Mouse (Mus musculus) spleen, postnatal 10 days (tissue): ENCODE measurements around the gene Mapk8.

ENCODE experiments used
- DNase-seq, 2 experiments: peaks; one replicate each; pipeline ENCODE4 v3.0.0; 2021 to 2022; ENCODE audit warnings: low spot score in 2 of 2

The Mapk8 gene

DNA sequence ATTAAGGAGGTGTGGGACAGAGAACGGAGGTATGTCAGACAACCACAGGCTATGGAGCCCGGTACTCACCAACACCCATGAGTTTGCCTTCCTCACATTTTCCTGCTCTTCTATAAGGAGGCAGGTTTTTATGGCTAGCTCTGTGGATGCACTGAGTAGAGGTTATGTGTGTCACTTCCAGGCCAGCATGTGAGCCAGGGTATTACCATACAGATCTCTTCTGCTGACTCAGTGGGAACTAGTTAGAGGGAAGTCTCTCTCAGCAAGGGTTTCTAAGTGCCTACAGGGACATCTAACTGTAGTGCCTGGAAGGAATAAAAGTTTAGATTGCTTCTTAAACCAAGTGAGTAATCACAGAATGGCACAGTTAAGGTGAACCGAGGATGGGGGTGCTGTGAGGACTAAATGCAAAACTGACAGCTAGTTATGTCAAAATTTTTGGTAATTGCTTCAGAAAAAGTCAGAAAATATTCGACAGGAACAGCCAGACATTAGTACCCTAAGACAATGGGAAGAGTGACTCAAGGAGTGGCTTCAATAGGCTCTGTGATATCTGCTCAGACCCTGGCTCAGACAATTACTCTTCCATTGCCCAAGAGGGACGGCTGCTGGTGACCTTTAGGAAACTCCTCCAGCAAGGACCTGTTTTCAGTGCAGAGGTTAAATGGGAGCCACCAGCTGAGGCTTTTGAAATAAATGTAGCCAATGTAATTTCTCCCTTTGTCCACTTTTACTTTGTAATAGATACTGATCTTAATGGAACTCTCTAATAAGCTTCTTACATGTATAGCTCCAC, 48.7 kb downstream of the Mapk8 start:
- no peak for DNase-seq

DNA sequence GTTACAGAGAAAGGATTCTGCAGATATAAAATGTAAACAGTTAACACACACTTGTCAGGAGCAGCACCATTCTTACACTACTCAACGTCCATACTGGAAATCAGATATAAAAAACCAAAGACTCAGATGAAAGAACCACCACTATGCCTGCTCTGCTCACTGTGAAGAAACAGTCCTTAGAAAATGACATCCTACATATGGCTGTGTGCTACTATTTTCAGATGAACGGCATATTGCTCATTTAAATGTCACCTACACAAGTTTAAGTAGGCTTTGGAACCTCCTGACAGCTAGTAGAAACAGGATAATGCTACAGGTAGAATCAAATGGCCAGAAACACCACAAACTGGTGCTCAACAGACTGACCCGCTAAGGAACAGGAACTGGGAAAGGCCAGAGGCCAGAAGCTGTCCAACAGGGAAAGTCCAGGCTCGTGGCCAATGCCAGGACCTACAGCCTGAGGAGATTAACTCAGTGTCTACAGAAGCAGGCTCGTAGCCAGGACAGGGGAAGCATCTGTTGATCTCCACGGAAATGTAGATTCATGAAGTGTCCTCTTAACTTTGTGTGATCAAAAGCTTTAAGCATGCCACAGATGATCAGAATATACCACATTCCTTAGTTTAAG, 66.0 kb downstream of the Mapk8 start:
- DNase-seq = no peak

DNA sequence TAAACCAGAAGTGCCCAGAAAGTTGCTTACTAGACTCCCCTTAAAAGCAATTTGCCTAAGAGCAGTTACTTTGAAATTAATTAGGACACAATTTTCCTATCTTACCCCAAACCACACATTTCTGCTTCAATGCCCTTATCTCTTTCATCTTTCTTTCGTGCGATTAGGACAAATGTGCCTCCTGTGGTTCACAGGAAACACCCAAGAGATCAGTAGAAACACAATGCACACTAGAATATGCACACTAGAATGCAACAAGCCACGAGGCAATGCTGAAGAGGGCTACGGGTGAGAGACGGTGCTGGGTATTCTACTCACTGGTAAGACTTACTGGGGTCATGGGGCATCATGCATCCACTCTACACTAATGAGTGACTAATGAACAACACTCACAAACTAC, 68.2 kb downstream of the Mapk8 start:
- no peak for DNase-seq

DNA sequence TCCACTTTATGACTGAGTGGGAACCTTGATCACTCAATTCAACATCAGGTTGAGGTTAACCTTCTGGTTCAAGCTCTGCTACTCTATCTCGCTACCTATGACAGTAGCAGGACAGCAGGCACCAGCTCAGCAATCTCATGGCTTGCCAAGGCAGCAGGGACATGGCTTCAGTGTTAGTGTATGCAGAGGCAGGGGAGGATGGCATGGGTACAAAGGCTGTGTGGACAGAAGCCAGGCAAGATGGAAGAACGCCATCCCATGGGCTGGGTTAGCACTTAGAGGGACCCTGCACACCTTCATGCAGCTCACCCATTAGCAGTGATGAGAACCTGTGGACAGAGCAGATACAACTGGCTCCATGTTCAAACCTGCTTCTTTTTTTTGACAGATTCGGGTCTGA, 69.7 kb downstream of the Mapk8 start:
- no peak for DNase-seq

DNA sequence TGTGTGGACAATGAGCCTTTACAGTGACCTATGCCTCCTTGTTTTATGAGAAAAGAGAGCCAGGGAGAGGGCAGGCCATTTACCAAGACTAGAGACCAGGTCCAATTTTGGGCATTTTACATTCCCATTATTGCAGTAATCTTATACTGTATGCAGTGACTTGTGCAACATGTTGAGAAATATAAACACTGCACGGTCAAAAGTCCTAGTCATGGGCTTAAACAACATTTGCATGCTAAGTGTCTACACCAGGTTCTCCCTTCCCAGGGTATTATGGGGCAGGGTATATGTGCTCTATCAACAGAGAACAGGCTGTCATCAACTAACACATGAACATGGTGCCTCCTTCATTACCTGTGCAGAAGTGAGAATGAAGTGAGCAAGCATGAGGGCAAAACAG, 72.9 kb downstream of the Mapk8 start:
- no peak for DNase-seq

DNA sequence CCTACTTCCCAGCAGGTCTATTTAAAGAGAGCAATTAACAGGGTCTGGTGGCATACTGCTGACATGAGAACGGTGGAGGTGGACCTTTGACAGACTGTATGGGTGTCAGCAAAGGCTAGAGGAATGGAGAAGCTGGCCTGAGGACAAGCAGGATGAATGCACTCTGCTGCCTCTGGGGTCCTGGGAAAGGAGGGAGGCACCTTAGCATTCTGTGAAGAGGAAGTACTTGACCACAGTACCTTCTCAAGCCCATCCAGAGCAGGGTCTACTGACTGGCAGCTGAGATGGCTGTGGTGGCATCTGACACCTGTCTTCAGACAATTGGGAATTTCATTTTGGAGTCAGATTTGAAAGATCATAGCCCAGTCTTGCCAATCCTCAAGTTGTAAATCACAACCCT, 73.7 kb downstream of the Mapk8 start:
- no peak for DNase-seq

DNA sequence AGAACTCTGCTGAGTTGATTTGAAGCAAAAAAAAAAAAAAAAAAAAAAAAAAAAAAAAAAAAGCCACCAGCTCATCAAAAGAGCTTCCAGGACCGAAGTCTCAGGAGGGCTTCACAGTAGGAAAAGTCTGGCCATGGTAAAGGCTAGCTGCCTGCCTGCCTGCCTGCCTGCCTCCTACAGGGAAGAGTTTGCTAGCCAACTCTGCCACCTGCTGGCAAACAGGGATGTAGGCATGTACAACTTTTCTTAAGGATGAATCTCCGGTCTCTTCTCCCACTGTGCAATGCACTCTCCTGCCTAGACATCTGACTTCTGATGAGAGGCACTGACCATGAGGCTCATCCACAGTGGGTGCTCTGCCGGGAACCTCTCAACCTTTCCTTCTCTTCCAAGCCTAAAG, 75.7 kb downstream of the Mapk8 start:
- peak in 1 of 2 experiments; percentile 50 for DNase-seq

DNA sequence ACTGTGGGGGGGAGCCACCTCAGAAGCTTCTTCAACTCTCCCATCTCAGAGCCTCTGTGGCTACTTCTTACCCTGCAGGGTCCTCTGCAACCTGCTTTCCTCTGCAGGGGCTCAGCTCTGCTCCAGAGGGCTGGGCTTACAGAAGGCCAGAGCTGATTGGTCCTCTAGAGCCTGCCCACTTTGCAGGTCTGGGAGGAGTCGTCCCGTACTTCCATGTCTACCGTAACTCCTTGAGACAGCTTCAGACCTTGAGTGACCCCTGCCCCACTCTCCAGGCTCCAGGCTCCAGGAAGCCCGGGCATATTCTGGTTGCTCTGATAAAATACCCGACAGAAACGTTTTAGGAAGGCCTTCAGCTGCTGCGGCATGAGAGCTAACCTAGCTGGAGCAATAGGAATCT, 76.9 kb downstream of the Mapk8 start:
- no peak for DNase-seq

DNA sequence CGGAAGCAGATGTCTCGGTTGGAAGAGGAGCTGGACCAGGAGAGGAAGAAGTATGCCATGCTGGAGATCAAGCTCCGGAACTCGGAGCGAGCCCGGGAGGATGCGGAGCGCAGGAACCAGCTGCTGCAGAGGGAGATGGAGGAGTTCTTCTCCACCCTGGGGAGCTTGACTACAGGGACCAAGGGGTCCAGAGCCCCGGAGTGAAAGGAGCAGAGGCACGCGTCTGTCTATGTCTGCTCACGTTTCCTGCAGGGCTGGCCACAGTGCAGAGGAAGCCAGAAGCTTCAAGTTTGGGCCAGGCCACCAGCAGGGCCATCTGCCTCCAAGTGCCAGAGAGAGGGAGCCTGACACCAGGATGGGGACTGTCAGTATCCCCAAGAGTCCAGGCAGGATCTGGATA, 77.6 kb downstream of the Mapk8 start:
- no peak for DNase-seq

DNA sequence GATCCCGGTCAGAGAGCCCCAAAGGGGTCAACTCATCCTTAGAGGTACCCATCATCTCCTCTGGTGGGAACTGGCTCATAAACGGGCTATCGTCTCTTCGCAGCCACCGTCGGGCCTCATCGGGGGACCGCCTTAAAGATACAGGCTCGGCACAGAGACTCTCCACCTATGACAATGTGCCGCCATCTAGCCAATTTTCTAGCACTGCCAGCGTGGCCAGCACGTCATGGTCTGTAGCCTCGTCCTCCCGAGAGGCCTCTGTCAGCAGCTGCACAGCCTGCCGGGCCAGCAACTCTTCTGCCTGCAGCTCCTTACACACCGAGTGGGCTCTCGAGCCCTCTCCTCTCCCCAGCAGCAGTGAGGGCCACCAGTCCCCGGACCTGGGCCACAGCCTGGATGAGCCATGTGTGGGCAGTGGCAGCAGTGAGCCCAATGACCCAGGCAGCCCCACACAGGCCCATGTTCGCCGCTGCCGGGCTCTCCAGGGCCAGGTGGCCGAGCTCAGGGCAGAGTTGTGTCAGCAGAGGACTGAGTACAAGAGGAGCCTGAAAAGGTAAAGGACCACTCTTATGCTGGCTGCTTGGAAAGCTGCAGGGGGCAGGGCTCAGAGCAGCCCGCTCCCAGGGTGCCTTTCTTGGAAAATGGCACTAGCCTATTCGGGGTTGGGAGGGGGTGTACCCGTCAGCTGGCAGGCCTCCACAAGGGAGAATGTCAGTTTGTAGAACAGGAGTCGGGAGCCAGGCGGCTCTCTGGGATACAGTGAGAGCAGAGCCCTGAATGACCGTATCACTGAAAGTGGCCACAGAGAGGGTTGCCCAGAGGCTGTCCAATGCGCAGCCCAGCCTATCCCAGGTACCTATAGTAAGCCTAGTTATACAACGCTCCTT, 79.8 kb downstream of the Mapk8 start:
- DNase-seq = no peak

DNA sequence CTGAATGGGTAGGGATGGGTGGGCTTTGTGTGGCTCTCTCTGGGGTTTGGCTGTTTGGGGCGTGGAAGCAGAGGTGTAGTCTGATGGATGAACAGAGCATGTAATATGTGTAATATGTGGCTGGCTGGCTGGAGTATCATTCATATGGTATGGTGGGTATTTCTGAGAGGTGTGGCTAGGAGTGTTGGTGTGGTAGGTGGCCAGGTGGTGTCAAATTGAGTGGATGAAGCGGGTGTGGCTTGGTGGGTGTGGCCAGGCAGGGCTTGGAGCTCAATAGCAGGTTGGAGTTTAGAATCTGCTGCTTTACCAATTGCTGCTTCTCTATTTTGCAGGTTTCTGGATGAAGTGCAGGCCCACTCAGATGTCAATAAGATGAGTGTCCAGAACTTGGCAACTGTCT, 82.9 kb downstream of the Mapk8 start:
- DNase-seq = no peak

DNA sequence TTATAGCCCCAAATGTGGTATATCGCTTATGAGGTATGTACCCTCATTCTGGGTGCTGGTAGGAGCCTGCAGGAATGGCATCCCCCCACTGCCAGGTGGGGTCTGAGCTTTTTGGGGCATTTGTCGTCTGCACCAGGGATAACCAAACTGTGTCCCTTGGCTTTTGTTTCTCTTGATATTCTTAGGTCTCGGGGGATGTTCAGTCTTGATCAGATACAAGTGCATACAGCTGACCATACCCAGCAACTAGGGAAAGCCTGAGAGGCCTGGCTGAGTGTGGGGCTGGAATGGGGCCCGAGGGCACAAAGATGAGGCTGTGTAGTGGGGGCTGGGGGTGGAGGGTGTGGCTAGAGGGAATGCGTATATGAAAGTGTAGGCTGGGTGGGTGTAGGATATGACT, 83.3 kb downstream of the Mapk8 start:
- no peak for DNase-seq

DNA sequence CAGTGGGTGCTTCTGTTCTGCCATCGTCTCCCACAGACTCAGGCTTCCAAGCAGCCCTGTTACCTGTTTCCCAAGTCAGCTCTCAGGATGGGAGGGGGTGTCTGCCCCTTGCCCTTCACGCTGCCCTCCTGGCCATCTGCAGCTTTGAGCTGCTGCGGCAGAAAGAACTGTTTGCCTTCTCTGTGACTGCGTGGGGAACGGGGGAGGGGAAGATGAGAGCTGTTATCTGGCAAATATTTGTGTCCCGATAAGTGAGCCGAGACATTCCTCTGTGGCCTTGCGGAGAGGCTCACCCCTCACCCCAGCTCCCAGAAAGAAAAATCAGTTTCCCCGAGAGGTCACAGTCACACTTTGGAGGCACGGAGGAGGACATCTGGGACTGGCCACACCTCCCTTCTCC, 84.2 kb downstream of the Mapk8 start:
- no peak for DNase-seq

DNA sequence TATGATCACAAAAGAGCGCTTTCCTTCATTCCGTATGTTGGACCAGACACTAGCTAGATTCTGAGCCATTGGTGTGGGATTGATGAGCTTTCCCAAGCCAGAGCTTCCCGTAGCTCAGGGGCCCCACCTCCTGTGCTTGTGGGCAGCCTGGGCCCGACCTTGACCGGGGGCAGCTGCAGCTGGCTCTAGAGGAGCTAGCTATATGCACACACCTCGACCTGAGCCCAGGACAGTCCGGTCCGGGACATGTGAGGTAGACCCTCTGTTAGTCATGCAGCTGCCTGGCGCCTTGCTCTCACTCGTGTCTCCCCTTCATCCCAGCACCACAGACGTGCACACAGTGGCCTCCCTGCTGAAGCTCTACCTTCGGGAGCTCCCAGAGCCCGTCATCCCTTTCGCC, 84.8 kb downstream of the Mapk8 start:
- DNase-seq = no peak

DNA sequence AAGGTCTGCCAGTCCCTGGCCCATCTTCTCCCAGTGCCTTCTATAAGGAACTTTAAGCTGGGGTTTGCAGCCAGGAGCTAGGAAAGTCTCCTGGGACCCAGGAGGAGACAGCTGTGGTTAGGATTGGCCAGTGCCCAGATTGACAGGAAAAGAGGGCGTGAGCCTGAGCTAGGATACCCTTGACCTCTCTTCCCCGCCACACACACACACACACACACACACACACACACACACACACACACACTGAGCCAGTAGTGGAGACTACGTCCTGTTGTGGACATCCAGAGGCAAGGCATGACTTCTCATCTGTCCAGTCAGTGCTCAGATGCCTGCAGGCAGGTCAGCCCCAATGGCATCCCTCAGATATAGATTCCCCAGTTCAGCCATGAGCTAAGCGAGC, 85.4 kb downstream of the Mapk8 start:
- DNase-seq = no peak

DNA sequence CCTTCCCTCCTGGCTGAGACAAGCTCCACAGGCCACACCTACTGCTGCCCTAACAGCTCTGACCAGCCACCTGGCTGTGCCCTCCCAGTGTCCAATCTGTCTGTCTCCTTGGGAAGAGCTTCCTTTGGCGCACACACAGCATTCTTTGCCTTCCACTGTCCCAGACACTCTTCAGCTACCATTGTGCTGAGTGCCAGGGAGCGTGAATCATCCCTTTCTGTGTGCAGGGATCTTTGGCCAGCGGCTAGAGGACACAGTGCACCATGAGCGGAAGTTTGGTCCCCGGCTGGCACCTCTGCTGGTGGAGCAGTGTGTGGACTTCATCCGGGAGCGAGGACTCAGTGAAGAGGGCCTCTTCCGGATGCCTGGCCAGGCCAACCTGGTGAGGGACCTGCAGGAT, 88.1 kb downstream of the Mapk8 start:
- DNase-seq = no peak

DNA sequence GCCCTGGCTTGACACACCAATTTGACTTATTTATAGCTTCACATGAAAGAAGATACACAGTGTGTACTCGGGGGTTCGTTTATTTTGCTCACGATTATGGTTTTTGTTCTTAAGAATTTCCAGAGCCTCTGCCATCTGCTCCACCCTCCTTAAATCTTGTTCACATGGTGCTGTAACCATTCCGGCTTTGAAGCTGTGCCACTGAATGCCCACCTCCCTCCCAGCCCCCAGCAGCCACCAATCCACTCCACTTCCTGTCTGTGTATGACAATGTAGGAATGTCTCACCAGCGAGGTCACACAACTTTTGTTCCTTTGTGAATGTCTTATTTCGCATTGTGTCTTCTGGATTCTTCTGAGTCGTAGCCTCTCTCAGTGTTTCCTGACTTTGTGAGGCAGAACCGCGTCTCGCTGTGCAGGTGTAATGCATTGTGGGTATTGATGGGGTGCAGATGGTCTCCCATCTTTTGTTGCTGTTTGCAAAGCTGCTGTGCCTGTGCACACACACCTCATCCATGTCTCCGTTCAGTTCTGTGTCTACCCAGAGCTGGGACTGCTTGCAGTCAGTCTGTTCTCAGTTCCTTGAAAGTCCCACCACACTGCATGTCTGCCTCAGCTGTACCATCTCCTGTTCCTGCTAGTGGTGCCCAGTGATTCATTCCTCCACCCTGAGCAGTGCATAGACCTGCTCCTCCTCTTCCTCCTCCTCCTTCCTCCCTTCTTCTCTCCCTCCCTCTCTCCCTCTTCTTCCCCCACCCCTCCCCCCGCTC, 89.2 kb downstream of the Mapk8 start:
- no peak for DNase-seq

DNA sequence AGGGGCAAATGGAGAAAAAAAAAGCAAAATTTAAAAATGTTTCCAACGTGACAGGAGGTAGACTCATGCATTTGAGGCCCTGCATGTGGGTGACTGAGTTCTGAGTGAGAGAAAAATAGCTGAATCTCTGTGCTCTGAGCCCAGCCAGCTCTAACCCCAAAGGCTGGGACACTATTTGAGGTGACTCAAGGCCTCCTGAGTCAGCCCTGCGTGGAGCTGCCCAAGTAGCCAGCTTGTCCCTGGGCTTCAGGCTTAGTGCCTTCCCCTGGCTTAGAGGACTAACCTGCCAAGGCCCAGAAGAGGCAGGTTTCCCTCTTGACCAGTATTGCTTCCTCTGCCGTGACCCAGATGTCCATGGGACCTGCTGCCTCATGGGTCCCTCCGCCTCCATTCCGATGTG, 91.7 kb downstream of the Mapk8 start:
- no peak for DNase-seq

DNA sequence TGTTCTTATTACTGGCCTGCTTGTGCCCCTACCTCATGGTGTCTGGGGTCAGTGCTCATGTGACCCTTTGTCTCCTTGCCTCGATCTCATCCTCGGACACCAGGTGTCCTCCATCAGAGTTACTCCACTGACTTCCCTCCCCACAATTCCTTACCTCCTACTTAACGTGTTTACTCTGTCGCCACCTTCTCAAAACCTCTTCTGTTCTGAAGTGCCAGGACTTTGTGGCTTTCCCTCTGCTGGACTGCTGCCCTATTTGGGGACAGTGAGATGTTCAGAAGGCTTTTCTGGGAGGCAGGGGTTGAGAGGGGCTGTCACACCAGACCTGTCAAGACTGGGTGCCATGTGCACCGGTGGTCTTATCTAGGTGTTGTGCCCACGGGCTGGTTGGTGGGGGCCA, 94.1 kb downstream of the Mapk8 start:
- DNase-seq = no peak

DNA sequence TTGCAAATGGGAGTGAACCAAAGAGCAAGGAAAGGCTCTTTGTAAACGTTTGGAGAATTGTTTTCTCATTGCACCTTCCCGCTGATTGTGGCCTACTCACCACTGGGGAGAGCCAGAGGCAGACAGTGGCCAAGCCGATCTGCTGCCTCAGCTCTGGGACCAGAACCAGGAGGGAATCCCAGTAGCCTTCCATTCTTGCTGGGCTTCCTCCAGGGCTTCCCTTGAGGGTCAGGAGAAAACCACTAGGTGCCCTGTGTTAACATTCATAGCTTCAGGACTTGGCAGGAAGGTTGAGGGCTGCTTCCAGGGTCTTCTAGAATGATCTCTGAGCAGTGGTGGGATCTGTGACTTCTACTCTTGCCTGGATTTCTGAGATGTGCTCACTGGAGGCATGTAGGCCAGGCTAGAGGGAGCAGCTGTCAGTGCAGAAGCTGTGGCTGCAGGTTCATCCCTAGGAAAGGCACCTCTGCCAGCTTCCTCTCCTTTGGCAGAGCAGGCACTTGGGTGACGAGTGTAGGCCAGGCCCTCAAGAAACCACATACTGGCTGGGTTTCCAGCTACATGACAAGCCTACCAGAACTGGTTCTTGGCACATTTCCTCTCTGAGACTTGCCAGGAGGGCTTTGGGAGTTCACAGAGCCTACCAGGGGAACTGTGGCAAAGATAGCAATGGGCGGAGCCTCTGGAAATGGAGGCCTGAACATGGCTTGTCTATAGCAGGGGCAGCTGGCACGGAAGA, 94.8 kb downstream of the Mapk8 start:
- no peak for DNase-seq

DNA sequence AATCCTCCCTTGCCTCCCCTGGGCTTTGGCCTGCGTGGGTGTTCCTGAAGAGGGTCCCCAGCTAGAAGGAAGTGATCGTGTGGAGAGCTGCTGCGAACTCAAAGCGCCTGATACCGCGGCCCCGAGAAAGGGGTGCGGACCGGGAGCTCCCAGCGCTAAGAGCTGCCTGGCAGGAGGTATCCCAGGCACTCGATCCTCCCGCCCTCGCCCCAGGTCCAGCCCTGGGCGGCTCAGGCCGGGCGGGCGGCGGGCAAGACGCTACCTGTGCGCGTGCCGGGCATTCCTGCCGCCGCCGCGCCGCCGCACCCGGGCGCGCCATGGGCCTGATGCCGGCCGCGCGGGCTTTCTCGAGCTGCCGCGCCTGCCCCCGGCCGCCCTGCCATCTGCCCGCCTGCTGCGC, 95.9 kb downstream of the Mapk8 start:
- no peak for DNase-seq
